Mouse (Mus musculus): ENCODE data around the gene Zswim2.
"Not testable (repeated sequence)": the region's sequence is repeated elsewhere in the genome, so short reads cannot be mapped to it uniquely, and the experiment has no call there.

DNA sequence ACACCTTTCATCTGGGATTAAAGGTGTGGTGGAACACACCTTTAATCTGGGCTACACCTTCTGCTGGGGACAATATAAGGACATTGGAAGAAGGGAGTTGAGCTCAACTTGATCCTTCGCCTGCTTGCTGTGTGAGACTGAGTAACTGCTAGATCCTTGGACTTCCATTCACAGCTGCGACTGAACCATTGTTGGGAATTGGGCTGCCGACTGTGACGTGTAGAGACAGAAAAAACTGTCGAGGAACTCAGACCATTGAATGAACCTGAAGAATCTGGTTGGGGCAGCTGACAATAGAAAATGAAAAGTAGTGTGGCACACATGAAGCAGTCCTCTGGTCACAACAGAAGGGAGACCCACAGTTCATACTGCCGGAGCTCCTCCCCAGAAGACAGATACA lies 37.6 kb upstream of the Zswim2 start, which contains the start of gene Gm13694:
- TF ChIP-seq CTCF (IDR thresholded peaks at IDR 0.05; ENCODE audit: control insufficient read depth, insufficient read depth, insufficient replicate concordance, low read depth, low read length); POLR2A (IDR thresholded peaks at IDR 0.05; ENCODE audit: control insufficient read depth, low read depth, low read length): not testable (repeated sequence)
